Mouse (Mus musculus) ES-Bruce4 (cell line): ENCODE measurements around the gene Ccdc88c. TPM values are rescaled to one million over a fixed set of nuclear protein-coding genes. Genes with fewer than 3 reads are reported as not detected.

Experiments used
- H3K27ac ChIP-seq: 2 replicates; pipeline ENCODE4 v1.5.1; 2012; ENCODE audit warnings: low read length, inconsistent platforms; ENCODE audit not compliant: insufficient read depth
- H3K27me3 ChIP-seq: 2 replicates; pipeline ENCODE4 v1.6.1; 2012; ENCODE audit warnings: mild to moderate bottlenecking, low read length, inconsistent platforms; ENCODE audit not compliant: control insufficient read depth, poor library complexity, insufficient read depth, severe bottlenecking
- H3K36me3 ChIP-seq: 2 replicates; pipeline ENCODE4 v1.6.1; 2012; ENCODE audit warnings: inconsistent platforms, mild to moderate bottlenecking, low read length, moderate library complexity; ENCODE audit not compliant: control insufficient read depth, poor library complexity, insufficient read depth, severe bottlenecking
- H3K4me1 ChIP-seq: one replicate; pipeline ENCODE4 v1.8.1; 2011; ENCODE audit warnings: low read length; ENCODE audit not compliant: control insufficient read depth, insufficient read depth
- H3K4me3 ChIP-seq: 2 replicates; pipeline ENCODE4 v1.5.1; 2011; ENCODE audit warnings: low read depth, mild to moderate bottlenecking, low read length
- H3K9ac ChIP-seq: 2 replicates; pipeline ENCODE4 v1.6.1; 2012; ENCODE audit warnings: low read depth, mild to moderate bottlenecking, inconsistent platforms; ENCODE audit not compliant: poor library complexity, severe bottlenecking
- H3K9me3 ChIP-seq: replicated peaks from 2 replicates; pipeline ENCODE4 v1.6.1; 2012; ENCODE audit warnings: mild to moderate bottlenecking, low read length, inconsistent platforms; ENCODE audit not compliant: control insufficient read depth, poor library complexity, insufficient read depth, severe bottlenecking
- CTCF ChIP-seq: IDR thresholded peaks from one replicate; pipeline ENCODE4 v1.8.1; 2011; ENCODE audit warnings: low read depth, low read length
- EP300 ChIP-seq: IDR thresholded peaks from 2 replicates; pipeline ENCODE4 v1.6.1; 2011; ENCODE audit warnings: low read depth, low read length; ENCODE audit not compliant: insufficient read depth
- POLR2A ChIP-seq: IDR thresholded peaks from one replicate; pipeline ENCODE4 v1.8.1; 2011; ENCODE audit warnings: low read length; ENCODE audit not compliant: insufficient read depth
- polyA plus RNA-seq: library from polyadenylated mRNA; stranded (reverse); fragments of >200 nt; gene quantifications from 2 replicates; pipeline ENCODE4 v1.2.4, GENCODE M21; 2011; ENCODE audit warnings: low read depth; ENCODE audit not compliant: missing spikeins, insufficient read depth, insufficient read length

Gene Ccdc88c
- polyA plus RNA-seq, 1 experiment: 69.0 TPM

DNA sequence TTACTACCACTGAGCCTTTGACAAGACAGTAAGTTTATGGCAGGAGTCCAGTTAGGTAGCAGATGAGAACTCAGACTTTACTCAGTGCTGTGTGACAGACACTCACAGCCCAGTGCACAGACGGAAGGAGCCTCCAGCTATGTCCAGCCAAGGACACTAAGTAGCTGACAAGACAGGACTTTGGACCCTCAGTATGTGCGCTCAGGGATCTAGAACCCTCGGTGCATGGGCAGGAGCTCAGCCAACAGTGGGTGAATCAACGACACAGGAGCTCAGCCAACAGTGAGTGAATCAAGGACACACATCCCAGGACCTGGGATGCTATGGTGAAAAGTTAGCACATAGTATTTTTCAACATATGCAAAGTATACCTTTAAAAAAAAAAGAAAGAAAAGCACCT lies 92.1 kb downstream of the Ccdc88c start:
- Histone ChIP-seq H3K4me3 (no peak overlapping the region), H3K36me3 (peaks cover 24% of the 10 kb centered on the region), H3K9ac (no peak overlapping the region), H3K27me3 (no peaks in the 10 kb centered on the region), H3K4me1 (no peaks in the 10 kb centered on the region), H3K9me3 (no peaks in the 10 kb centered on the region), H3K27ac (no peak overlapping the region)
- no peak for TF ChIP-seq POLR2A

DNA sequence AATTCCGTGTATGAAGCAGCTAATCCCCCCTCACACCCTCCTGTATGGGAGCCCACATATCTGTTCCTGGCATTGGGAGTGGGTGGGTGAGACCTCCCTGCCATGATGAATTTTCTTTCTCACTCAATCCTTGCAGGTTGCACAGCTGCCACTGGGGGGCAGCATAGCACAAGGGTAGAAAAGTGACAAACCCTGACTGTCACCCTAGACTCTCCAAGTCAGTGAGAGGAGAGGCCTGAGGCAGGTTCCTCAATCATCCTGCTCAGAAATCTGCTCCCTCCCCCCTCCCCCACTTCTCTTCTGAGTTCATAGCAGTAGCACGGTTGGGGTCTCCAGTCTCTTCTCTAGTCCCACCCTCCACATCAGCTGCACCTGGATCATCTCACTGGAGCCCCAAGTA lies 92.7 kb downstream of the Ccdc88c start:
- no peak overlapping the region for H3K4me3 ChIP-seq
- no peaks in the 10 kb centered on the region for H3K9me3 ChIP-seq
- TF ChIP-seq POLR2A: no peak
- TF ChIP-seq CTCF: peak; percentile 84
- H3K36me3 ChIP-seq: peaks cover 20% of the 10 kb centered on the region
- no peaks in the 10 kb centered on the region for H3K4me1 ChIP-seq
- H3K27me3 ChIP-seq: no peaks in the 10 kb centered on the region
- no peak overlapping the region for H3K27ac ChIP-seq
- no peak overlapping the region for H3K9ac ChIP-seq

DNA sequence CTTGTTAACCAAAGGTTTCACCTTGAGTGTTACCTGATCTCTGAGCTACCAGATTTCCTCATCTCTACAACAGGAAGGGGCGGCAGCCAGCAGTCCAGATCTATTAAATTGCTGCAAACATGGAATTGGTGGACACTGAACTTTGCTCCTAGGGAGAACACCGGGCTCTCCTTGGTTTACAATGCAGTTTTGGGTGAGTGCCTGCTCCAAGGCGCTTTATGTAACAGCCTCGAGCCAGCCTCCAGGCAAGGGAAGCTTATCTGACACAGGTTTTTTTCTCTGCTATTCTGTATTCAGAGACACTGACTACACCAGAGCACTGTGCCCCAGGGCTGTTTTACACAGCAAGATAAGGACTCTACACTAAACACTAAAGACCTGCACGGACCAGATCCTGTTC lies 94.1 kb downstream of the Ccdc88c start:
- Histone ChIP-seq H3K9ac (no peak overlapping the region), H3K4me3 (no peak overlapping the region), H3K27me3 (no peaks in the 10 kb centered on the region), H3K9me3 (no peaks in the 10 kb centered on the region), H3K36me3 (peaks cover 14% of the 10 kb centered on the region), H3K27ac (no peak overlapping the region), H3K4me1 (no peaks in the 10 kb centered on the region)
- TF ChIP-seq POLR2A: no peak
- no peak for TF ChIP-seq EP300
- no peak for TF ChIP-seq CTCF

GRCm38 (mm10) chr12:100931653-100932052 lies 97.2 kb downstream of the Ccdc88c start:
- no peaks in the 10 kb centered on the region for H3K27me3 ChIP-seq
- no peak for TF ChIP-seq EP300
- no peak for TF ChIP-seq CTCF
- TF ChIP-seq POLR2A: no peak
- no peak overlapping the region for H3K27ac ChIP-seq
- no peaks in the 10 kb centered on the region for H3K4me1 ChIP-seq
- no peak overlapping the region for H3K4me3 ChIP-seq
- H3K9me3 ChIP-seq: no peaks in the 10 kb centered on the region
- H3K9ac ChIP-seq: no peak overlapping the region
- H3K36me3 ChIP-seq: peaks cover 18% of the 10 kb centered on the region

- Histone ChIP-seq H3K36me3 (peaks cover 17% of the 10 kb centered on the region), H3K4me1 (no peaks in the 10 kb centered on the region), H3K27me3 (no peaks in the 10 kb centered on the region), H3K27ac (no peak overlapping the region), H3K9me3 (no peaks in the 10 kb centered on the region), H3K9ac (no peak overlapping the region), H3K4me3 (no peak overlapping the region)
- no peak for TF ChIP-seq EP300
- no peak for TF ChIP-seq POLR2A
- TF ChIP-seq CTCF: no peak
Measured at GRCm38 (mm10) chr12:100928286-100928685, 100.6 kb downstream of the Ccdc88c start.

DNA sequence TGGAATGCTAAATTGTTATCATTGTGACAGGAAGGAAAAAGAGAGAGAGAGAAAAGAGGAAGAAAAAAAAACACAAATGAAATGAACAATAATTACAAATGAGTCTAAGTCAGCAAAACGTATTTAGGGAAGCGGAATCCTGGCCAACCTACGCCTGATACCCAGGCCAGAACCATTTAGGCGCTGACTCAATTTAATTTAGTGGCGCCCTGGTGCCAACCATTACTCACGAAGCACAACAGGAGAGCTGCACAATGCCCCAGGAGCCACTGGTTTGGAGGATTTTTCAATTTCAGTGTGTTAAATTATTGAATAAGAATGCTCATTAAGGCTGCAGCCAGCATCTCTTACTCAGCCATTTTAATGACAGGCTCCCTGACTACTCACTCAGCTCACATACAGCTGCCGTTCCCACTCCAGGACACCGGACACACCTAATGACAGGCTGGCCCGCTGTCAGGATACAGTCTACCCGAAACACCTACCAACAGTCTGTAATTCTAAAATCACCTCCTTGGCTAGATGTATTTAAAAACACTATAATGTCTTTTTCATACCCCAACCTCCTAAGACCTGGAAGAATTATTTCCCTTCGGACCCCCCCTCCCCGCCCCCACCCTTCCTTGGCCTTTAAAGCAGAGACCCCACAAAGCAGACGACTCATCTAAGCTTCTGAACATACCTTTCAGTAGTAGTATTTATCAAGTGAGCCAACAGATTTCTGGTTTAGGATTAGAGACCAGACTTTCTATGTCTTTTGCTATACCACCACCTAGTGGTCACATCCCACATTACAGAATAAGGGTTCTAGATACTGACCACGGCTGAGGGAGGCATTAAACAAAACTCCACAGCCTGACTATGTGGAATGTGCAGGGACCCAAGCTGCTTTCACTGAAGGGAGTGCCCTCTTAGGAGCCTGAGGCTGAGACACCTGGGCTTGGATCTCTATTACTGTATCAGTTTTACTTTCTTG lies 102.9 kb downstream of the Ccdc88c start:
- H3K27me3 ChIP-seq: no peaks in the 10 kb centered on the region
- peaks cover 21% of the 10 kb centered on the region for H3K36me3 ChIP-seq
- H3K9ac ChIP-seq: no peak overlapping the region
- H3K27ac ChIP-seq: no peak overlapping the region
- H3K4me1 ChIP-seq: no peaks in the 10 kb centered on the region
- H3K4me3 ChIP-seq: no peak overlapping the region
- no peaks in the 10 kb centered on the region for H3K9me3 ChIP-seq
- no peak for TF ChIP-seq EP300
- TF ChIP-seq CTCF: peak; percentile 11
- TF ChIP-seq POLR2A: no peak
